17 mouse cellular contexts compared by ENCODE assay signal in genomic region chr16:66145280-66145679, GRCm38 (mm10).
"Had no signal": no experiment of that assay in that cellular context is flagged by ENCODE, and none has a peak within 500 bp of the region (broad histone marks: within the 10 kb centered on the region; RNA-seq: fewer than 3 reads in every experiment).

No protein-coding gene starts in this region.

- H3K4me2 ChIP-seq: neural tube, embryonic 12.5 days; neural tube, embryonic 13.5 days; neural tube, embryonic 15.5 days; stomach, embryonic 15.5 days had no signal

- H3K9ac ChIP-seq: neural tube, embryonic 12.5 days; neural tube, embryonic 13.5 days; neural tube, embryonic 15.5 days; stomach, embryonic 15.5 days had no signal

- H3K4me1 ChIP-seq: neural tube, embryonic 12.5 days; neural tube, embryonic 13.5 days; neural tube, embryonic 15.5 days; stomach, embryonic 15.5 days had no signal

- H3K27ac ChIP-seq: neural tube, embryonic 12.5 days; neural tube, embryonic 13.5 days; neural tube, embryonic 15.5 days; stomach, embryonic 15.5 days; stomach, postnatal 0 days had no signal

- H3K36me3 ChIP-seq: neural tube, embryonic 12.5 days; neural tube, embryonic 13.5 days; neural tube, embryonic 15.5 days; stomach, embryonic 15.5 days had no signal

- H3K27me3 ChIP-seq: neural tube, embryonic 12.5 days; neural tube, embryonic 13.5 days; neural tube, embryonic 15.5 days; stomach, embryonic 15.5 days had no signal

- H3K9me3 ChIP-seq: neural tube, embryonic 12.5 days; neural tube, embryonic 13.5 days; neural tube, embryonic 15.5 days; stomach, embryonic 15.5 days had no signal

- H3K4me3 ChIP-seq: neural tube, embryonic 12.5 days; neural tube, embryonic 13.5 days; neural tube, embryonic 15.5 days; stomach, embryonic 15.5 days had no signal

- DNase-seq: retina, postnatal 1 day; right cerebral cortex, adult 18-20 months; right cerebral cortex, postnatal 14 days; right cerebral cortex, postnatal 25 days; right cerebral cortex, postnatal 4 days; spleen, adult 18-20 months; thymus, adult 18-20 months; thymus, adult 2 months; thymus, postnatal 14 days; thymus, postnatal 25 days; thymus, postnatal 36 days; thymus, postnatal 4 days had no signal
